Mouse (Mus musculus): ENCODE measurements around the gene Efna4.

Efna4 gene

DNA sequence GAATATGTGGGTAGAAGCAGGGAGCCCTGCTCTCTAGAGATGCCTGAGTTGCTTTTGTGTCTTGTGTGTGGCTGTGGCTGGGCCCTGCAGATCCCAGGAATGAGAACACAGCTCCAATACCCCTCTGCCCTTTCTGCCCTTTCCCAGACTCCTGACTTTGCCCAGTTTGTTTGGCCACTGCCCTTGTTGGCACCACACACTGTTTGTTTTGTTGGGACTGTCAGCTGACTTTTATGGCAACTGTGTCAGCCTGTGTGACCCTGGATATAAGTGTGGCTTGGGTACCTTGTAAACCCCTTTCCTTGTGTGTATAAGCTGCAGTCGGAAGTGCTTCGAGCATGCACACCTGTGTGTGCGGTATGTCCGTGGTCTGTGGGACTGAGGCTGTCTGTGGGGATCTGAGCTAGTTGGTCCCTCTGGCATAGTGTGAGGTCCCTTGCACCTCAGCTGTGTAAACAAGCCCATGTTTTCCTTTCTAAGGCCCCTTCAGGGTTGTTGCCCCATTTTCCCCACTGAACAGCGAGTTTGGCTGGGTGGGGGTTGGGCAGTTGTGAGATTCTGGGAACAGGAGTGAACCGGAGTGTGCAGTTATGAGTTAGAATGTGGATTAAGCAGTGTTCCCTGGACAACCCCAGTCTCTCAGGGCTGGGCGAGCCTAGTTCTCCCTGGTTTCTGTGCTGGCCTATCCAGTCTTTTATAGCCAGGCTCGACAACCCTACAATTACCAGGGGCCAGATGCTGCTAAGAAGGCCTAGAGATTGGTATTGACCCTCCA lies 32.1 kb downstream of the Efna4 start:
- DNase-seq (ENCODE audit: low spot score in 2 of 2), result no peak

DNA sequence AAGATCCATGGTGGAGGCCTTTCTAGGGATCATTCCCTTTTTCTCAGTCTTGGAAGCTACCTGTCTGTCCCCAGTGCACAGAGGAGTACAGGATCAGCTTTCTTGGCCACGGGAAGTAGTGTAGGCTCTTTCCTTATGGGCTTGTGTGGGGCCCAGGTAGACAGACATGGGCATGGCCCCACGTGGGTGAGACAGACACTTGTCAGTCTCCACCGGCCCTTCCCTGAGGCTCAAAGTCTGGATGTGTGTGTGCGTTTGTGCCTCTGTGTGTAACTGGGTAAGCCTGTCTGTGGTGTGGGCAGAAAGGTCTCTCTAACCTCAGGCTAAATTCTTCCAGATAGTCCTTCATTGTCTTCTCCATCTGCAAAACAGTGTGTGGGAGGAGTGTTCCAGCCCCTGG lies 32.7 kb downstream of the Efna4 start:
- no peak for DNase-seq (ENCODE audit: low spot score in 2 of 2)

DNA sequence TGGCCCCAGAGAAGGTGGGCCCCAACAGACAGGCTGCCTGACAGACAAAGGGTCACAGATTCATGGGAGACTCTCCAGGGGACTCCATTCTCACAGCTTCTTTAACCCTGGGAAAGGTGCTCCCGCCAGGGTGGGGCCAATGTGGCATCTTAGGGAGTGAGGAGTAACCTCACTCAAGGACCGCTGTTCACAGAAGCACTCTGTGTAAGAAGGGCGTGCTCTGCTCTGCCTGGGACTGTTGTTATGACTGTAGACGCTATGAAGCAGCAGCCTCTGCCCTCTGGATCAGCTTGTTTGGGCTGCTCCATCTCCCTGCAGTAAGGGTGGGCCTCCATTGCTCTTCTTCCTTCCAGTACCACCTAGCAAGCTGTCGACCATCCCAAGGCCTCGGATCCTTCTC lies 33.4 kb downstream of the Efna4 start:
- no peak for DNase-seq (ENCODE audit: low spot score in 2 of 2)

DNA sequence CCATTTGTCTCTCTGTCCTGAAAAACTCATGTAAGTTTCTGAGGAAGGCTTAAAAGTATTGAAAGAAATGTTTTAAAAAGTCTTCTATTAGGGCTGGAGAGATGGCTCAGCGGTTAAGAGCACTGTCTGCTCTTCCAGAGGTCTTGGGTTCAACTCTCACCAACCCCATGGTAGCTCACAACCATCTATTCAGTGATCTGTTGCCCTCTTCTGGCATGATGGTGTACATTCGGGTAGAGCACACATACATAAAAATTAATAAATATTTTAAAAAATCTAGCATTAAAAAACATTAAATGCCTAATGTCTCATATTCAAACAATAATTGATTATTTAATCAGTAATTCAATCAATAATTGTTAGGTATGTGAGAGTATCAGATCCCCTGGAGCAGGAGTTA lies 37.3 kb downstream of the Efna4 start:
- DNase-seq (ENCODE audit: low spot score in 2 of 2), result no peak

DNA sequence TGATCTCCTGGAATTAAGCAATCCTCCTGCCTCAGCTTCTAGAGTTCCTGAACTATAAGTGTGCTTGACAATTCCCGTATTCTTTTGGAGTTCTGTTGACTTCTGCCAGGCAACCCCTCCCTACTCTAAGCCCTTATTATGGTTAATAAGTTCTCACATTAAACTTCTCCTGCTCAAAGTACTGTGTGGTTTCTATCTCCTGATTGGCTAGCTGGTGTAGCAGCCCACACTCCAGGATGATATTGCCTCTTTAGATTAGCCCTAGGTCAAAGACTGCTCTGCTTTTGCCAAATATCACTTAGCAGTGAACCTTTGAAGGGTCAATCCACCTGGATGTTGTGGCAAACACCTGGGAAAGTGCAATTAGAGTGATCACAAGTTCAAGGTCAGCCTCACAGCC lies 37.8 kb downstream of the Efna4 start:
- no peak for DNase-seq (ENCODE audit: low spot score in 2 of 2)

DNA sequence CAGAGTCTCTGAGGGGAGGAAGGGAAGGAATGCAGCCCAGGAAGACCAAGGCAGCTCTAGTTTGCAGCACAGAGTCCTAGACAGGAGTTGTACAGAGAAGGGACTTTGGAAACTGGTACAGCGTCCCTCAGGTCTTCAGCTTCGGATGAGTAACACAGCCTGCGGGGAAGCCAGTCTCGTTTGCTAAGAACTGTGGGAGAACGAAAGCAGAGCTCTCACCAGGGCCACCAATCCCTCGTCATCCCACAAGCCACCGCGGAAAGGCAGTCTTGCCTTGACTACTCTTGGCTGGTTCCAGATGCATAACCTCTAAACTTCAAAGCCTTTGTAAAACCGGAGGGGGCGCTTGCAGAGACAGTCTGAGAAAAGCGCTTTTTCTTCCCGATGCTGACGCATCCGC lies 38.3 kb downstream of the Efna4 start:
- peak in 1 of 2 experiments; percentile 29 for DNase-seq (ENCODE audit: low spot score in 2 of 2)

DNA sequence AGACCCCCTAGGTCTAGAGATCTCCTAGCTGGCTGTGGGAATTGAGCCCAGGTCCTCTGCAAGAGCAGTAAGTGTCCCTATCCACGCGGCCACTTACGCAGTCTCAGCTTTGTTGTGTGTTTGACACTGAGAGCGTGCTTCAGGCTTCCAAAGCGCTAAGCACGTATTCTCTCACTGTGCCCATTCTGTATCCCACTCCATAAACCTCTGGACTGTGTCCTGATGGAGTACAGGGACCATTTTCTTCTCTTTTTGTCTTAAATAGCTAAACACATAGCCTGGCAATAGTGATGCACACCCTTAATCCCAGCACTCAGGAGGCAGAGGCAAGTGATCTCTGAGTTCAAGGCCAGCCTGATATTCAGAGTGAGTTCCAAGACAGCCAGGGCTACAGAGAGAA lies 38.9 kb downstream of the Efna4 start:
- DNase-seq (ENCODE audit: low spot score in 2 of 2), result no peak

DNA sequence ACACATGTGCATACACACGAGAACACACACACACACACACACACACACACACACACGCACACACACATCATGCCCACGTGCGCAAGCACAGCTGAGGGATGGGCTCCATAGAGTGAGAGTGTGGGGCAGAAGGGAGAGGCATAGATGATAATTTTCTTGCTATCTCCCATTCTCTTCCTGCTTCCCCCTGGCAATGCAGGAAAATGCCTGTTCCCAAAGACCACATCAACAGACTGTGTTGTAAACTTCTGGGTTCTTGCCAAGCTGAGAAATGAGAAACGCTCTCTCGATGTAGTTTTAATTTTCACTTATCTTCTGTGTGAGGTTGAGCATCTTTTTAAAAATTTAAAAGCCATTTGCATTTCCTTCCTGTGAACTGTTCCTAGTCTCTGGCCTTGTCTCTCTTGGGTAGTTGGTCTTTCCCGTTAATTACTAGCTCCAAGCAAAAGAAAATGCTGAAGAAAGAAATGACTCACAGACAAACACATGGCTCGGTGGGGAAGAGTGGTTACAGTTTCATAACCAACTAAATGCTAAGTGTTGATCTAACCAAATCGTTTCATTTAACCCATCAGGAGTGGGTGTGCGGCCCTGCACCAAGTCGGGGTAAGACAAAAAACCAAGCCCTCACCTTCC lies 40.9 kb downstream of the Efna4 start:
- no peak for DNase-seq (ENCODE audit: low spot score in 2 of 2)

DNA sequence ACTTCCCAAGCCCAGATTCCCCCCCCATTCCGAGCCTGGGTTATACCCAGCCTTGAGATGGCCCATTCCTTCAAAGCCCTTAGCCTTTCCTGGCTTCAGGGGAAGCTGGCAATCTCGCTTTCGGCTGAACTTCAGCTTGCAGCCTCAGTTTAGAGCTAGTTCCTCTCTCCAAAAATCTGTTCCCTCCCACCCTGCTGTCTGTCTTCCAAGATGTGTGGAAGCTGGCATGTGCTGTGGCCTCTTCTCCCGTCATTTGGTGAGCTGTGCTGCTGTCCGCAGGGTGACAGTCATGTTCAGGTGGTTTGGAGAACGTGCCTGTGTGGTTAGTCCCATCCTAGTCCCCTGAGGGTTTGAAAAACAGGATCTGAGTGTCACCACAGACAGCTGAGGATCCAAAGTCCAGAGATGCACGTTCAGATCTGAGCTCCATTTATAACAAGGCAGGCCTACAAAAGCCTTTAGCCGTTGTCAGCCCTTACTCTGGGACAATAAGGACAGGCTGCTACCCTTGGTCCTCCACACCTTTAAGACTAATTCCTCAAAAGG lies 42.1 kb downstream of the Efna4 start:
- no peak for DNase-seq (ENCODE audit: low spot score in 2 of 2)

DNA sequence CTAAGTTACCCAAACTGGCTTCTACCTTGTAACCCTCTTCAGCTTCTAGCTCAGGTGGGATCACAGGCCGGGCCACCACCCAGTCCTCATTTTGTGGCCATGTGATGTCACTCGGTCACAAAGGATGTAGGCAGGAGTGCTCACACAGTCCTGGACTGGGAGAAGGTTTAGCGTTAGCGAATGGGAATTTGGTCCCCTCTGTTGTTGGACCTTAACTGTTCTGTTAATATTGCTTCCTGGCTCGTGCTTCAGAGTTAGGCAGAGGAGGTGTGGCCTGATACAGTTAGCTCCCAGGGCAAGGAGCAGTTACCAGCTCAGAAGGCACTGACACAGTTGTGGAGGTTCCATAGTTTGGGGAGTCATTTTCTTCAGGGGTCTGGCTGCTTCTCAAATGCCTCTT lies 43.6 kb downstream of the Efna4 start:
- DNase-seq (ENCODE audit: low spot score in 2 of 2), result no peak

DNA sequence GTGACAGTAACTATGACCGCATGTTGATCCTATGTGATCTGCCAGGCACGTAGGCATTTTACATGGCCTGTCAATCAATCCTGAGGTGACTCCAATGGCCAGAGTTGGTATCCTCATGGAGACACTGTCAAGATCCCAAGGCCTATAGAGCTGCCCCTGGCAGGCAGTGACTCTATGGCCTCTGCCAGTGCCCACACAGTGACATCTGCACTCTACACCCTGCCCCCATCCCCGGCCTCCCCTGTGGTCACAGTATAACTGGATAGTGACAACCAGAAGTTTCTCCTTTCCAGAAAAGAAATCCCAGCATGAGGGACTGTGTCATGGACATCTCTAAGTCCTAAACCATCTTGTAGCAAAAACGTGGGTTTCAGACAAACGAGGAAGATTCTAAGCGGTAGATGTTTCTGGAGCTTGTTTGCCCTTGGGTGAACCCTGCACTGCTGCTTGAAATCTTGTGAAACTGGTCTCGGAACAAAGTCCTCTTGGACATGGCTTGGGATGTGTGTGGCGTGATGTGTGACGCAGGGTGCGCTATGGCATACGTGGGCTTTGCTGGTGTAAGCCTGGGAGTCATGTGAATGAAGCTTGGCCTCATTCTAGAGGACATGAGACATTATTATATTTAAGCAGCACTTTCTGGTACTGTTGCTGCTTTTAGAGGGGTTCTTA lies 44.4 kb downstream of the Efna4 start:
- DNase-seq (ENCODE audit: low spot score in 2 of 2), result no peak

DNA sequence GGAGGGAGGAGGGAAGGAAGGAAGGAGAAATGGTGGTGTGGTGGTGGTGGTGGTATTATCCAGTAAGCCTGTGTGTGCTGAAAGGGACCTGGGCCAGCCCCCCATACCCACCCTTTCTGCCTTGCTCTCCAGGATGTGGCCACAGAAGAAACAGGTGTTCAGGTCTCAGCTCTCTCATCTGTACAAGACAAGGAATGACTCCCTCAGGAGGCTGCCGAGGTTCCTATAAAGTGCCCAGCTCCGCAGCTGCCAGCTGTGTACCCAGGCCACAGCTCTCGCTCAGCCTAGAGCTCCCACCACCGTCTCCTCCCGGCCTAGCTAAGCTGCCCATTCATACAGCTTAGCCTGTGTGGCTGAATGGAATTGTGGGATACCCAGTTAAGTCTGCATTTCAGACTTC lies 45.5 kb downstream of the Efna4 start:
- DNase-seq (ENCODE audit: low spot score in 2 of 2), result no peak

DNA sequence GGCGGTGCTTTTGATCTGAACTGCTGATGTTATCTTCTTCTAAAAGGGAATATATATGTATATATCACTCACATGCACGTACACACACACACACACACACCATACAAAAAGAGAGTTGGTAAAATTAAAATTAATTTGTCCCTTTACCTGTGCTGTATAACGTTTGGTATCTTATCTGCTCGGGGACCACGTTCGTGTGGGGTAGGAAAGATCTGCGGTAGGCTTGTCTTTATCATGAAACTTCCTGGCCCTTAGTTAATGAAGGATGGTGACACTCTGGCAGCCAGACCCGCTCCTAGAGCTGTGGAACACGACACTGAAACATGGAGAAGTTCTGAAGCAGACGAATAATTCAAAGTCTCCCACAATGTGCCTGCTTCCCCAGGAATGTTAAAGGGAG lies 46.0 kb downstream of the Efna4 start:
- DNase-seq (ENCODE audit: low spot score in 2 of 2), result no peak

DNA sequence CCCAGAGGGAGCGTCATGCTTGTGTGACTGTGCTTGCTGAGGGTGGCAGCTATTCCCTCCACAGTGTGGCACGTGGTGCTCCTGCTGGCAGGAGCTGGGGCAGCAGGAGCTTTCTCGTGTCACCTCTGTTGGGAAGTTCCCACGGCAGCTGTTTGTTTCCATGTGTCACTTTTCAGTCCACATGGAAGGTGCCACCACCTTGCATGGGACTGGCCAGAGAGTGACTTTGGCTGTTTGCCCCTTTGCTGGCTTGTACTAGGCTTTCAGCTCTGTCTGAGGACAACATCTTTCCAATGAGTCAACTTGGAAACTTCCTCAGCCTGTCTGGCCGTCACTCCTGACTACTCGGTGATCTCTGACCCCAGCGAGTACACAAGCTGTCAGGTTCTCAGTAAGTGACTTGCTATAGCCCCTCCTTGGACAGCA lies 49.3 kb downstream of the Efna4 start:
- no peak for DNase-seq (ENCODE audit: low spot score in 2 of 2)

DNA sequence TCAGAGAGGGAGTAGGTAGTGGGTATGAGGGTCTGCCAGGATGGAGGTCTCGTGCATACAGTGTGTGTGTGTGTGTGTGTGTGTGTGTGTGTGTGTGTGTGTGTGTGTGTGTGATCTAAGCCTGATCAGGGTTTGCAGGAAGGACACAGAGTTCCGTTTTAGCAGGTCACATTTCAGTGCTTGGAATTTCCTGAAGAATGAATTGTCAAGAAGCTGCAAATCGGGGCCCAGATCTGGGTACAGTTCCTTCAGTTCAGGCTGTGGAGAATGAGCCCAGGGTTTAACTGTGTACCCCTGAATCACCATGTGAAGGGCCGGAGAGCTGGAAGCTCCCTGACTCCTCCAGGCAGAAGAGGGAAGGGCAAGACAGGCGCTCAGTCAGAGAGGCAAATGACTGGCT lies 50.5 kb downstream of the Efna4 start:
- no peak for DNase-seq (ENCODE audit: low spot score in 2 of 2)

DNA sequence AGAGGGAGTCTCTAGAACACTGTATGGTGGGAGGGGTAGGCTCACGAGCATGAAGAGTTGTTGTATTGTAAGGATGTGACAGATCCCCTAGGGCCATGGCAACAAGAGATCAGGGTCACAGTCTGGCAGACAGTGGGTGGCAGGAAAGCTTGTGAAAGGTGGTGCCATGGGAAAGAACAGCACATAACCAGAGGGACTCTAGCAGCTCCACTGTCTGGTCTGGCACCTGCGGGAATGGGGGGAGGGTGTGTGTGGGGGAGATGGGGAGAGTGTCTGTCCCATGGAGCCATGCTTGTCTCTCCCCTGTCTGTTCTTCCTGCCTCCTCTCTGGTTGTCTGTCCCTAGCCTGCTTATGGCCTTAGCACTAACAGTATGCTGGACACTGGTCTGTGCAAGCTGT lies 52.3 kb downstream of the Efna4 start:
- no peak for DNase-seq (ENCODE audit: low spot score in 2 of 2)

DNA sequence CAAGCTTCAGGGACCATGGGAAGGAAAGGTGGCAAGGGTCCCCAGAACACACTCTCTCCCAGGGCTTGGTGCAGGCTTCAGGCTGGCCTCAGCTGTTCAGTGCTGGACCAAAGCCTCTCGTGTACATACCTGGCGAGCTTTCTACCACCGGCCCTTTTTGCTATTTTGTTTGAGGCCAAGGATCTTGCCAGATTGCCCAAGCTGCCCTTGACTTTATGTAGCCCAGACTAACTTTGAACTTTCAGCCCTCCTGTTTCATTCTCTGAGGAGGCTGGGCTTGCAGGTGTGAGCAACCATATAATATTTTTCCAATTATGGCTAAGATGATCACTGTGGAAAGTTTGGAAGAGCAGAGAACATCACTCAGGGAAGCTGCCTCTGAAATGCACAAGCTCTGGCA lies 53.6 kb downstream of the Efna4 start:
- no peak for DNase-seq (ENCODE audit: low spot score in 2 of 2)
